Mouse (Mus musculus) adrenal gland, adult (tissue): ENCODE results near the gene Thsd4.

ENCODE experiments used
- DNase-seq, 2 experiments: peaks; one replicate each; pipeline ENCODE4 v3.0.0; 2022 to 2023; ENCODE audit warnings: low spot score in 1 of 2; ENCODE audit not compliant: inconsistent age in 2 of 2

Thsd4 gene

DNA sequence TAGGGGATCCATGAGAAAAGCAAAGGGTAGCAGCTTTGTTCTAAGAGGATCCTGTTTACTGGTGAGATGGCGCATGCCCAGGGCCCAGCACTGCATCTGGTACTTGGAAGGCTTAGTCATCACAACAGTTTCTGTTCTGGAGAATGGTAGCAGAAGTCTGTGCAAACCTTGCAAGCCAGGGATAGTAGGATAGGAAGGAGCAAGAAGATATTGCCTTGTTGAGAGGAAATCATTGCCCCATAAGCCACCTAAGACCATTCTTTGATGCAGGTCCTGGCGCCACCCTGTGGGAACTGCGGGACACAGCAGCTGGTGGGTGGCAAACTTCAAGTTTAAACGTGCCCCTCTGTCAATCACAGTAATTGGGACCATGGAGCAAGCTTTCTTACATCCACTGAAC, 354.9 kb downstream of the Thsd4 start:
- DNase-seq, result peak in 1 of 2 experiments; percentile 44

DNA sequence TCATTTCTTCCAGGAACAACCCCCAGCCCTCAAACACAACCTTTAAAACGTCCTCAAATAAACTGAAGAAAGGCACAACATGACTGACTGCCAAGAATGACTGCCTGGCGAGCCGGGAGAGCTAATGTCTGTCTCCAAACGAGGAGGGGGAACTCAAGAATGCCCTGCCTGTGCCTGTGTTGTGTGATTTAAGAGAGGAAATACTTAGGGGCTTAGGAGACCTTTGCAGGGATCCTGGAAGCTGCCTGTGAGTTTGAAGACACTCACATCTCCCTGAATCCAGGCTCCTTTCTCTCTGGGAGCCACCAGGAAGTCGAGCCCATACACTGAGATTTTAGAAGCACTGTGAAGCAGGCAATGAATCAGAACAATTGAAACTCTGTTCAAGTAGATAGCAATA, 361.0 kb downstream of the Thsd4 start:
- no peak for DNase-seq

DNA sequence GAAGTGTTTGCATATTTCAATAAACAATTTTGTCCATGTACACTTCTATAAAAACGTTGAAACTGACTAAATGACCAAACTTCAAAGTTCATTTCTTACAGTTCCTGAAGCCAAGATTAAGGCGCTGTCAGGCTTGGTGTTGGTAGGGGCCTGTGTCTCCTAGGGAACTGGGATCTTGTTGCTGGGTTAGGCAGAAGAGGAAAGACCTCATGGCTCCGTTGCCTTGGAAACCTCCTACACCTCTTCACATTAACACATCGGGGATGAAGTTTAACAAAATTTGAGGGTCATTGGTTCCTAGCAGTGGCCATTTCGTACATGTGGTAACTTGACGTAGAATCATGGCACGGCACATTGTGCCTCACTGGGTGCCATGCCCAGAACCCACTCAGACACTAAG, 361.7 kb downstream of the Thsd4 start:
- DNase-seq, result no peak

DNA sequence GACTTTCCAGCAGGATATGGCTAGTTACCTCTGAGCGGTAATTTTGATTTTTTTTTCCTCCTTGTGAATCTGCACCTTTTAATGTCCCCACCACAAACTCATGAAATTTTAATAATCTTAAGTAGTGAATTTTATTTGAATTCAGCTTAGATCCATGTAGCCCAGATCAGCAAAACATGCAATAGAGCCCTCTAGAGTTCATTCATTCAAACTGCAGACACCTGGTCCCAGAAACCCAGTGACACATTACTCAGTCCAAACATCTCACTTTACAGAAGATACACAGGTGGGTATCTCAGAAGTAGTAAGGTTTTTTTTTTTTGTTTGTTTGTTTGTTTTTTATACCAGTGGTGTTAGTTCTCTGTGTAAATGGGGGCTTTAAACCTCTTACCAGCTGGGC, 368.9 kb downstream of the Thsd4 start:
- DNase-seq, result no peak

DNA sequence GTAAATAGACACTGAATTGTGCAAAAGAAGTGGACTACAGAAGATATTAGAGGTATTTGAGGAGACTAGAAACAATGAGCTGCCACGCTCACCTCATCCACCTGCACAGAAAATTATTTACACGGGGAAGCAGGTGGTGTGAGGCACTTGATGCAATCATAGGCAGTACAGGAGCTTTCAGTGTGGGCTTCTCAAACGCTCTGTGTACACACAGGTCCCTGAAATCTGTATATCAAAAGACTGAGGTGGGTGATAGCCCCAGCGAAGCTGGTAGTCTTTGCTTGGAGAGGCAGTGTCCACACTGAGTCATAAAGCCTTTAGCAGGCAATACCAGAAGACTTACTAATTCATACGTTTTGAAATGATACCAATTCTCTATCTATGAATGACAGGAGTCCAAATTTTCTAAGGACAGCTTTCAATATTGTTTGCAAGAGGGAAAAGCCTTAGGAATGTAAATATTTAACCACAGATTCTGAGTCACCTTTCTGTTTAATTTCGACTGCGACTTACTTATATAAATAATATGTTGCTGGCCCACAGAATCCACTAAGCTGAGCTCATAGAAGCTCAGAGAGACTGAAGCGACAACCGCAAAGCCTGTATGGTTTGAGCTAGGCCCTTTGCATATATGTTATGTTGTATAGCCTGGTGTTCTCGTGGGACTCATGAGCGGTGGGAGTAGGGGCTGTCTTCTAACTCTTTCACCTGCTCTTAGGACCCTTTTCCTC, 369.8 kb downstream of the Thsd4 start:
- DNase-seq, result no peak

DNA sequence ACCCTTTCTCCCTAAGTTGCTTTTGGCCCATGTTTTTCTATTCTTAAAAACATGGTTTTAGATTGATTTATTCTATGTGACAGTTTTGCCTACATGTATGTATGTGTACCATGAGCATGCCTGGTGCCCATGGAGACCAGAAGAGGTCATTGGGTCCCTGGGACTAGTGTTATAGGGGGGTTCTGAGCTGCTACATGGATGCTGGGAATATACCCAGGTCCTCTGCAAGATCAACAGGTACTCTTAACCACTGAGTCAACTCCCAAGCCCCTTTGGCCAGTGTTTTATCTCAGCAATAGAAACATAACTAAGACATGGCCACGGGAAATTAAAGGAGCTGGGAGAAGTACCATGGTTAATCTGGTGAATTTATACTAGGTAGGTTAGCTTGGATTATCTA, 371.3 kb downstream of the Thsd4 start:
- no peak for DNase-seq

DNA sequence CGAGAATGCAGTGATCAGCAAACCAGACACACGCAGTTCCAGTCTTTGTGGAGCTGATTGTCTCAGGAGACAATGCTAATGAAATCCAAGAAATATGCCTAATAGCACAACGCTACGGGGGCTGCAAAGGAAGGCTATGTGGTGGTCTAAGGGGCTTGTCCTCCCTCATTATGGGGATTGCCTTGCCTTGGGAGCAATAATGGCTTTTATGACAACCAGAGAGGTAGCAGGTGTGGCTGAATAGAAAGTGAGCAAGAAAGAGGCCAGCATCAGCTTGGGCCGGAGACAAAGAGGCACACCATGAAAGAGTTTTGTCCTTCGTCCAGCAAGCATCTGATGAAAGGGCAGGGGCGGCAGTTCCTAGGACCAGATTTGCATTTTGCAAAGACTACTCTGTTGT, 372.9 kb downstream of the Thsd4 start:
- DNase-seq, result no peak

DNA sequence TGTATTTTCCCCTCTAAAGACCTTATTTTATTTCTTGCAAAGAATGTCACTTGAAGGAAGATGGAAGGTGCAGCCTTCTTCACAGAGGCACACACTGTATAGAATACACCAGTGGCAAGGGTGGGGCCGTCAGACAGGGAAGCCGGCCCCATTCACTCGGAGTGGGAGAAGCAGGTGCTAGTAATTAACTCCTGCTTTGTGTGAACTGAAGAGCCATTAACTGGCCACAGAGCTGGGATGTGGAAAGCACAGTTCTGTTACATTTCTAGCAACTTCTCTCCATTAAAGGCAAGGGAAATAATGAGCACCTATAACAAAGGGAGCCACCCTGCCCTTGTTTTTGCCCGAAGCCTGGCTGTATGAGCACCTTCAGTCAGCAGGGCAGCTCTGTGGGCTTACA, 374.4 kb downstream of the Thsd4 start:
- no peak for DNase-seq

DNA sequence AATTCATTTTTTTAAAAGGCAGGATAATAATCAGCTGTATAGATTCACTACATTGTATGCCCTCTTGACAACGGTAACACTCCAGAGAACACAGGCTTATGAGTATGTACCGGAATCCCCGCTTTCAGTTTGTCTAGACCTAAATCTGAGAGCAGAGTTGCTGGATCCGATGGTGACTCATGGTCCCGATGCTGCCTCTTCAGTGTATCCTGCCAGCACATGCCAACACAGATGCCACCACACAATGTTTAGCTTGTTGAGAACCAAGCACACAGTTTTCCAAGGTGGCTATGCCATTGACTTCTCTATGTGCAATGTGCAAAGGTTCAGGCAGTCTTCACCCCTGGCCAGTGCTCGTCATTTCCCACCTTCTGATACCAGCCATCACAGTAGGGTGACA, 378.0 kb downstream of the Thsd4 start:
- DNase-seq, result no peak

DNA sequence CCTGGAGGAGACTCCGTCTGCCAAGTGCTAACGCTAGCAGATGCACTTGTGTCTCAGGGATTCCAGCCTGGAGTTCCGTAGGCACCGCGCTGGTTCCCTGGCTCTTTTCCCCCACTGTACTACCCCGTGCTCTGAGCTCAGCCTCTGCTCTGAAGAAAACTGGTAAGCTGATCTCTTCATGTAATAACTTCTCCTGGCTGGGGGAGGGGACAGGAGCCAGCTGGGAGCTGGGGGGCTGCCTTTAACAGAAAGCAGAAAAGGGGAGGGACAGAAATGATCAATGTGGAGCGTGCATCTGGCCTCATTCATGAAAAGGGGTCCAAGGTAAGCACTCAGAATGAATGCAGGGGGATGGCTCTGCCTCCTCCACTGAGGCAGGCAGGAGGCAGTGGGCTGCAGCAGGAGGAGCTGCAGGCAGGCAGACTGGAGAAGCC, 380.7 kb downstream of the Thsd4 start:
- no peak for DNase-seq

DNA sequence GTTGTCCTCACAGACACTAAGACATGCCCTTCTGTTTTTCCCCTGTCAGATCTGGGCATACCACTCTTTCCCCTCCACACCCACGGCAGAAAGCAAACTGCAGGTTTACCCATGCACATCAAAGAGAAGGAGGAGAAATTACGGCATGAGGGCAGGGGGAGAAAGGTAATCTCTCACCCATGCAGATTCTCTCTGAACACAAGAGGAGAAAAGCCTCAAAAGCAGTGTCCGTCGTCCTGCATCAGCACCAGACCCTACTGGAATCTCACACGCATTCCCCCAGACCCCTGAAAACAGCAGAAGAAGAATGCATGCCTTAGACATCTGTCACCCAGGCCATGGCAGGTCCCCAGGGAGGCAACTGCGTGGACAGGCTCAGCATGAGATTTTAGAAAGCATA, 381.4 kb downstream of the Thsd4 start:
- DNase-seq, result no peak

DNA sequence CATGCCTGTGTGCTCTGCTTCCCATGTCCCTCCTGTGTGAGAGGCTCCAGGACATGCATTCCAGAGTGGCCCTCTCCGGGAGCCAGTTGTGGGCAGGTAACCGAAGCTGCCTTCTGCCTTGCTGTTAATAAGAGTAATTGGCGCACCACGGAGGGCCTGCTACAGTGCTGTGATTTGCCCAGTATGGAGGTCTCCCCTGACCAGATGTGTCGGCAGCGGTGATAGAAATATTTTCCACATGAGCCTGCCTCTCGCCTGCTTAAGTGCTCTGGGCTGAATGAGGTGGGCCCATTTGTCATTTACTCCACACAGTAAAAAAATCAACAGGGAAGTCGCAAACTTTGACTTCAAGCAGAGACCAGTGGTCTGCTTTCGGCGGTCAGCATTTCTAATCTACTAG, 382.4 kb downstream of the Thsd4 start:
- no peak for DNase-seq

DNA sequence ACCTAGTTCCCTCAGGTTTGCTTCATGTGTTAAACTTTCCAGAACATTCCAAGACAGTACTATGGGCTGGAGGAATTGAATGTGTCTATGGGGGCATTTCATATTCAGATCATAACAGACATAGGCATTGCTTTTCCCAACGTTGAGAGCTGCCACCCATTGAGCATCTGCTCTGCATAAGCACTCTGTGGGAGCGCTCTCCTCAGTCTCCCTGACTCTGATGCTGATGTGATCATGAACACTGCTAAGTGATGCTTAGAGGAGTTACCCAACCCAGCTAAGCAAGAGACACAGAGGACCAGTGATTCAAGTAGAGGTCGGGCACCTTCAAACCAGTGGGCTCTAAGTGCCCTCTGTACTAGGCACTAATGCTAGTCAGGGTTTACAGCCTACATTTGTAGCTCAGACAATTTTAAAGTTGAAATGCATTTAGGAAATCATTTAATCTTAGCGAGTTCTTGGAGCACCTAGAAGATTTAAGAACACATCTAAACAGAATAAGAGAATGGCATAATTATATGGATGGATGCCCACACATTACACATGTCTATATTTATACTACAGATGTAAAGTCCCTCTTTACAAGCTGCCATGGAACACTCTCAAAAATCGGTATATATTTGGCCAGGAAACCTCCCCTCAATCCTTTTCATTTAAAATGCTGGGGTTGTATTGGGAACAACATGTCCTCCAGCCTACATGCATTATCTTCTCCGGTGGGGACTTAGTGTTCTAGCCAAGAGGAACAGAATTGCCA, 392.4 kb downstream of the Thsd4 start:
- DNase-seq, result no peak

DNA sequence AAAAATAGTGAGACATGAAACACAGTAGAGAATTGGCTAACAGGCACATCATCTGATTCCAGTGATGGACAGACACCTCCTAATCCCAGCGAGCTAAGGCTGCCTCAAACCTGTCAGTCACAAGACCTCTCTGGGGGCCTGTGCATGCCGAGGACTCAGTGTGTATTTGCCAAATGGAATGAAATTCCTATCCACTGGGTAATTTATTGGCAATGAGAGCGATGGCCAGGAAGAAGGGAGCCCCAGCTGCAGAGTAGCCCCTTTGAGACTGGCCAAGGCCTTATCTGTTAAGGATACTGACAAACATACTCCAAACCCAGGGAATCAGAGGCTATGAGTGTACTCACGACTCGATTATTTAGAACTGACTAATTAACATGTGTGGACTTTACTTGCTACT, 394.9 kb downstream of the Thsd4 start:
- DNase-seq, result no peak

DNA sequence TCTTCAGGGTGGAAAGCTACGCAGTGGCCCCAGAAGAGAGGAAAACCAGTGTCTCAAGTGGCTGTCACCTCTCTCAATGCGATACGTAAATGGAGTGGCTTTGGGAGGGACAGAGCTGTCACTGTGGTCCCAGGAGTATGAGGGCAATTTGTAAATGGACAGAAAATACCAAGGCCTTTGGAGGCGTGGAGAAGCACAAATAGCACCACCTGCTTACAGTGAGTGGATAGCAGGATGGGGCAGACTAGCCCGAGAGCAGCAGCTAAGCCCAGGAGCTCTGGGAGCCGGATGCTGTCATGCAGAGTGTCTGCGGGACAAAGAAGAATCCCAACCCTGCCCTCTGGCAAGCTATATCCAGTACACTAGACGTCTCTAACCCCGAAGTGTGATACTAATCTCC, 397.7 kb downstream of the Thsd4 start:
- no peak for DNase-seq

DNA sequence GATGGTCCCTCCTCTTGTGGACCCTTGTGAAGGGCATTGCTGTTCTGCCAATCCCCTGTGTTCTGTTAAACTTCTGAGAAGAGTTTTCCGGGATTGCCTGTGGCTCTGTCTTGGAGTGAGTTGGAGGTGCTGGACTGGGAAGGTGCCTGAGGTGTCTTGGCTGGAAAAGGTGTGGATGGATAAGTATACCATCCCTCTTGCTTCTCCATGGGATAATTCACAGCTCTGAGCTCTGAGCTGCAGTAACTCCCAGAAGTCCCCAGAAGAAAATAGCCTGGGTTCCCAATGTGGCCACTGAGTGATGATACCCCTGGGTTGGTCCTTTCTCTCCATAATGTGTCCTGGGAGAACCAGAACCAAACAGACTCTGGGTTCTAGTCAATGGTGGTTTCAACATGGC, 398.8 kb downstream of the Thsd4 start:
- DNase-seq, result no peak

DNA sequence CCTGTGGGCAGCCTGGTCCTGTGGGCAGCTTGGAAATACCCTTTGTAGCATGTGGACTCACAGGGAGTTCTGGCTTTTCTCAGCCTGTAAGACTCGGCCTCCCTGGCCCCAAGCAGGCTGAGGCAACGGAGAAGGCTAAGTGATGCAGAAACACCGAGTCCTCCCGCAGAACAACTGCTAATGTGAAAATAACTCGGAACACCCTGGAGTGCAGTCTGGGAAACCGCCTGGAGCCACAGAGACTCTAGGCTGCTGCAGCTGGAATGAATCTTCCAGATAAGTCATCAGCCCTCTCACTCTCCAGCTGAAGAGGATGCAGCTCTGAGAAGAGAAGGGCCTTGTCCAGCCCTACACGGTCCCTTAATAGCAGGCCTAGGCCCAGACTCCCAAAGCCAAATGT, 402.0 kb downstream of the Thsd4 start:
- peak; percentile 9 to 36 for DNase-seq

DNA sequence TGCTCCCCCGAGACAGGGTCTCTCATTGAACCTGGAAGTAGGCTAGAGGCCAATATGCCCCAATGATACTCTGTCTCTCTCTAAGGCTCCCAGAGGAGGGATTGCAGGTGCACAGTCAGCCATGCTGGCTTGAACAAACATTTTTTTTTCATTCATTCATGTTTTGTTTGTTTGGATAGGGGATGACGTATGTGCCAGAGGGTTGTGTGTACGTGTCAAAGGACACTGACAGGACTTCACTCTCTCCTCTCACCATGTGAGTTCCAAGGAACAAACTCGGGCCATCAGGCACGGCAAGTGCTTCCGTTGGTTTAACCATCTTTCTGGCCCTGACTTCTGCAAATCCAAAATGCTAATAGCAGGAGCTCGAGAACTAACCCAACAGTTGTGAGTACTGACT, 404.0 kb downstream of the Thsd4 start:
- DNase-seq, result no peak

DNA sequence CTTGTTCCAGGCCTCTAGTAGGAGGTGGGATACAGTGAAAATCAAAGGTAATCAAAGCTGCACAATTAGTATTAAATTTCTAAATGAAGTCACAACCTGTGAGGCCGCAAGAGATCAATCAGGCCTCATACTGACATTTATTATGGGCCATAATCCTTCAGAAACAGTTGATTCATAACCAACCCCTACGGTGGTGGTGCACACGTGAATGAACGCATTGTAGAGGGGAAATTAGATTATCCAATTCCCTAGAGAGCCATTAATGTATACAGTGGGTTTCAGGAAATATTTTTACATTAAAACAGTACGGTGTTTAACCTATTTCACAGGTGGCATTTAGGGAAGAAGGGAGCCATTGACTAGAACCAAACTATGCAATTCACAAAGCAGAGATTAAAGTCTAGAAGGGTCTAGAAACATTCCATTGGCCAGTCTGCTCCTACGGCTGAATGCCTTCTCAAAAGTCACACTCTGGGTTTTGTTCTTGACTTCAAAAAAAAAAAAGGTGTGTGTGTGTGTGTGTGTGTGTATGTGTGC, 406.1 kb downstream of the Thsd4 start:
- no peak for DNase-seq

DNA sequence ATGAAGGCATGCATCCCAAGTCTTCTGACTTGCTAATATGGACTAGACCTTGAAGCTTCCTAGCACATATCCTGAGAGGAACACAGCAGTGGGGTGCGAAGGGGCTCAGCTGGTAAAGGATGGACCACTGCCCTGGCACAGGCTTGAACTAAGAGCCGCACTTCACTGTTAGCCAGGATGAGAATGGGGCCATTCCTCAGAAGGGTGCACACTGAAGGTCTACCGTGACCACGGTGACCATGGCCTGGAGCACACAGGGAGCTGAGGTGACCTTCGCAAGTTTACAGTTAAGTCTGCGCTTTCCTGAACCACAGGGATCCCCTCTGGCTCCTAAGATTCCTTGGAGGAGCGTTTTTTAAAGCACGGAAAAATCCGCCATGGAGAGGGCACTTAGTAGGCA, 406.5 kb downstream of the Thsd4 start:
- no peak for DNase-seq

DNA sequence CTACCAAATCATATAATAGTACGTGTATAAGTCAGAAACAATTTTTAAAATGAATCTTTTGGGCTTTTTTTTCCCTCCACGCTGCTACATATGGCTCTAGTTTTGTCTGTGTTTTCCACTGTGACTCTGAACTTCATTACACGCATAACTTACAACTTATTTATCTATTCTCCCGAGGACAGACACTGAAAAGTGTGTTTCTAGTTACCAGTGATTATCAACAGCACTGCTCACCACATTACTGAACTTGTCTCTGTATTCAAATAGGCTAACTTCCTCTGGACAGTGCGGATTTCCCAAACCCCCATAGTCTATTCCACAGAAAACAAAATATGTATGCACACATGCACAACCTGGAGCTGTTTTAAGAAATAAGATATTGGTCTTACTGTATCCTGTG, 411.6 kb downstream of the Thsd4 start:
- DNase-seq, result no peak

DNA sequence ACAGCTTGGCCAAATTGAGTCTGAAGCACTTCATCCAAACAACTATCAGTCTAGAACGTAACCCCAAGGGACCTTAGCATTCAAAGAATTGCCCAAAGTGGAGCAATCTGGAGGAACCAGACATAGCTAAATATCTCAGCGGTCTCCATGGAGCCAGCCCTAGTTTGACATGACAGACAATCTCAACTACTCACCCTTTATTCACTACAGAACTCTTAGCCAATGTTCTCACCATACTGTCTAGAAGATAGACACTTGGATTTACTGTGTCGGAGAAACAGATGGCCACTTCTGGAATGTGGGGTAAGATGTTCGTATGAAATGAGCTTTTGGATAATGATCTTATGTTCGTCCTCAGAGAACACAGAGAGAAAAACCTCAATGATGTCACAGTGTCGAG, 415.2 kb downstream of the Thsd4 start:
- DNase-seq, result no peak

DNA sequence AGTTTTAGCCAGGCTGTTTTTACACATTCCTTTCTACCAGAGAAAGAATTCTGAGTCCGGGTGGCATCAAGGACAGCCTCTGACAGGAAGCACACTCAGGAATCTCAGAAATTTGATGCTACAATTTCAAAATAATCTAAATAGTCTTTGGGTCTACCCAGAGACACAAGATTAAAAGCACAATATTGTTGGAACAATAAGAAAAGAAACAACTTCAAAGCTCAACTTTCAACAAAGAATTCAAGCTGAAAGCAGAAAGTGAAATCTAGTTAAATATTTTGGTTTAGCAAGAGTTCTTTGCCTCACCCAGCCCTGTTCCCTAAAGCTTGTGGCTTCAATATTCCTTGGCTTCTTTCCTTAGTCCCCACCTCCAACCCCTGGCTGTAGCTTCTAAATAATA, 415.7 kb downstream of the Thsd4 start:
- DNase-seq, result no peak
